Mouse (Mus musculus) midbrain, embryonic 14.5 days (tissue): ENCODE data around the gene Zfp36. TPM values are rescaled to one million over a fixed set of nuclear protein-coding genes. Genes with fewer than 3 reads are reported as not detected.

Source experiments
- ATAC-seq: fragments of 200-750 bp; cut with Nextera tagmentation; 2 replicates; pipeline ENCODE4 v1.8.0; 2017; ENCODE audit warnings: moderate number of reproducible peaks, moderate library complexity; ENCODE audit not compliant: low FRiP score, low TSS enrichment
- DNase-seq: peaks from one replicate; pipeline ENCODE4 v3.0.0-alpha.2; 2015
- H3K27ac ChIP-seq: fragments of 300-500 bp; sonication (generic); replicated peaks from 2 replicates; pipeline ENCODE4 v1.5.1; 2014; ENCODE audit warnings: mild to moderate bottlenecking, low read depth, low read length, moderate library complexity
- H3K27me3 ChIP-seq: fragments of 300-500 bp; sonication (generic); 2 replicates; pipeline ENCODE4 v1.6.1; 2014; ENCODE audit warnings: low read length, control low read depth, mixed read lengths; ENCODE audit not compliant: control insufficient read depth, insufficient read depth
- H3K36me3 ChIP-seq: fragments of 300-500 bp; sonication (generic); 2 replicates; pipeline ENCODE4 v1.6.1; 2014; ENCODE audit warnings: low read length, control low read depth; ENCODE audit not compliant: control insufficient read depth, insufficient read depth
- H3K4me1 ChIP-seq: fragments of 300-500 bp; sonication (generic); 2 replicates; pipeline ENCODE4 v1.6.1; 2014; ENCODE audit warnings: mild to moderate bottlenecking, antibody characterized with exemption, low read length, control low read depth; ENCODE audit not compliant: control insufficient read depth, insufficient read depth
- H3K4me2 ChIP-seq: fragments of 300-500 bp; sonication (generic); 2 replicates; pipeline ENCODE4 v1.6.1; 2014; ENCODE audit warnings: mild to moderate bottlenecking, low read length, moderate library complexity
- H3K4me3 ChIP-seq: fragments of 300-500 bp; sonication (generic); replicated peaks from 2 replicates; pipeline ENCODE4 v1.5.1; 2014; ENCODE audit warnings: low read depth, low read length
- H3K9ac ChIP-seq: fragments of 300-500 bp; sonication (generic); replicated peaks from 2 replicates; pipeline ENCODE4 v1.6.1; 2014; ENCODE audit warnings: mild to moderate bottlenecking, low read length, moderate library complexity
- H3K9me3 ChIP-seq: fragments of 300-500 bp; sonication (generic); 2 replicates; pipeline ENCODE4 v1.6.1; 2016; ENCODE audit warnings: low read length, control low read depth, mixed read lengths; ENCODE audit not compliant: control insufficient read depth
- WGBS: fragments of 180-500 bp; shearing (Covaris S2); extraction: QIAGEN DNeasy Blood & Tissue Kit; methylation state at CpG from one replicate; pipeline ENCODE4 v1.1.7; 2014; 5-methylcytosine and 5-hydroxymethylcytosine counted together
- polyA plus RNA-seq: library from polyadenylated mRNA; unstranded; fragments of >200 nt; fragmentation: Nextera tagmentation; extraction: Ambion mirVana; gene quantifications from 2 replicates; pipeline ENCODE4 v1.2.1, GENCODE M21; 2014

Zfp36 gene
- polyA plus RNA-seq, 1 experiment from 2014 or later: 3.4 TPM

DNA sequence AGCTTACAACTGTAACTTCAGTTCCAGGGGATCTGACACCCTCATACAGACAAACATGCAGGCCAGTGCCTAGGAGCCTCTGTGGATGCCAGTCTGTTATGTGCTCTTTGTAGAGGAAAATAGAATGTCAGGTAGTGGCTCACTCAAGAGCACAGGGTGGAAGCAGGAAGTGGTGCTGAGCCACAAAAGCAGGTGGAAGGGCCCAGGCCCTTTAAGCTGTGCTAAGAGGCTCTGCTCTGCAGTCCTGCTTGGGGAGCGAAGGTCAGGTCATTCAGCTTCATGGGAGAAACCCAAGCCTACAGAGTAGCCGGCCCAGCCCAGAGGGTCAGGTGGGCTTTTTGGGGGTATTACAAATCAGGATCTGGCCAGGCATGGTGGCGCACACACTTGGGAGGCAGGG lies 24.8 kb downstream of the Zfp36 start:
- WGBS: 94% methylated on average over 3 of the region's 3 CpGs
- Histone ChIP-seq H3K9ac (no peak overlapping the region), H3K4me2 (no peak overlapping the region), H3K27ac (no peak overlapping the region), H3K27me3 (no peaks in the 10 kb centered on the region), H3K36me3 (peaks cover 33% of the 10 kb centered on the region), H3K9me3 (no peaks in the 10 kb centered on the region), H3K4me1 (peaks cover 16% of the 10 kb centered on the region), H3K4me3 (no peak overlapping the region)
- no peak for DNase-seq
- no peak for ATAC-seq

DNA sequence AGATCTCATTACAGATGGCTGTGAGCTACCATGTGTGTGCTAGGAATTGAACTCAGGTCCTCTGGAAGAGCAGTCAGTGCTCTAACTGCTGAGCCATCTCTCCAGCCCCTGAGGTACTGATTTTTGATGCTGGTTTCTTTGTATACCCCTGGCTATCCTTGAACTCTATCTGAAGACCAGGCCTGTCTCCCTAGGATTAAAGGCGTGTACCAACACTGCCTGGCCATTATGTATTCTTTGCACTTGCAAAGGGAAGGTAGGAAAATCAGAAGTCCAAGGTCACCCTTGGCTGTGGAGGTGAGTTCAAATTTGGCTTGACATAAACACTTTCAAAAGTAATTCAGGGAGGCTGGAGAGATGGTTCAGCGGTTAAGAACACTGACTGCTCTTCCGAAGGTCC lies 25.5 kb downstream of the Zfp36 start:
- DNase-seq (no peak), ATAC-seq (no peak)
- Histone ChIP-seq H3K9me3 (no peaks in the 10 kb centered on the region), H3K4me2 (no peak overlapping the region), H3K9ac (no peak overlapping the region), H3K4me1 (peaks cover 20% of the 10 kb centered on the region), H3K27ac (no peak overlapping the region), H3K36me3 (peaks cover 27% of the 10 kb centered on the region), H3K4me3 (no peak overlapping the region), H3K27me3 (no peaks in the 10 kb centered on the region)
- WGBS: 92% methylated on average over 3 of the region's 3 CpGs

DNA sequence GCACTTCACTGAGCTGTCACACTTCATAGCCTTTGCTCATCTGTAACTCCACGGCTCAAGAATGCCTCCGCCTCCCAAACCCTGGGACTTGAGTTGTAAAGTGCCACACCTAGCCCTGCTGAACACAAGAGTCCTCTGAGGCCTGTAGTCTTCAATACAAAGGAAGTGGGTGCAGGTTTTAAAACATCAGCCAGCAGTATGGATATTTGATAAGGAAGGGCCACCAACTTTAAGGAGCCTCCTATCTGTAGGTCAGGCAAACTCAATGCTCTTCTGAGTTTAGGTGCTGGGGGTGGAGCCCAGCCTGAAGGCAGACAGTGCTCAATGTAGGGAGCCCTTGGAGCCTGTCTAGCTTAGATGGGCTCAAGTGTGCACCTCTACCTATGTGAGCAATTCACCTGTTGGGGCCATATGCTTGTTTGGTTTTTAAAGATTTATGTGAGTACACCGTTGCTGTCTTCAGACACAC lies 25.9 kb downstream of the Zfp36 start:
- Histone ChIP-seq H3K27me3 (no peaks in the 10 kb centered on the region), H3K36me3 (peaks cover 27% of the 10 kb centered on the region), H3K4me2 (no peak overlapping the region), H3K4me1 (peaks cover 20% of the 10 kb centered on the region), H3K4me3 (no peak overlapping the region), H3K9ac (no peak overlapping the region), H3K27ac (no peak overlapping the region), H3K9me3 (no peaks in the 10 kb centered on the region)
- DNase-seq (no peak), ATAC-seq (no peak)
- 86% methylated on average over 3 of the region's 3 CpGs for WGBS

DNA sequence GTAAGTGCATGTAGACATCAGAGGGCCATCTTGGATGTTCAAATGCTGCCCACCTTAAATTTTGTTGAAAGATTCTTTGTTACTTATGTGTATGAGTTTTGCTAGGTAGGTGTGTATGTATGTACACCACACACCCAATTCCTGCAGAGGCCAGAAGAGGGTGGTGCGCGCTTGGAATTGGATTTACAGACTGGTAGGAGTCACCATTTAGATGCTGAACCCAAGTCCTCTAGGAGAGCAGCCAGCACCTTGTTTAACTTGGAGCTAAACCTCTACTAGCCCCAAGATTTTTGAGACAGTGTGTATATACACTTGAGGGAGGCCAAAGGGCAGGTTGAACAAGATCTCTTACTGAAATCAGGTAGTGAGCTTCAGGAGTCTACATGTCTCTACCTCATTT lies 26.8 kb downstream of the Zfp36 start:
- Histone ChIP-seq H3K27ac (no peak overlapping the region), H3K4me2 (no peak overlapping the region), H3K36me3 (peaks cover 27% of the 10 kb centered on the region), H3K4me1 (peaks cover 19% of the 10 kb centered on the region), H3K27me3 (no peaks in the 10 kb centered on the region), H3K9ac (no peak overlapping the region), H3K9me3 (no peaks in the 10 kb centered on the region), H3K4me3 (no peak overlapping the region)
- ATAC-seq (no peak), DNase-seq (no peak)
- WGBS: 97% methylated on average over 2 of the region's 2 CpGs

DNA sequence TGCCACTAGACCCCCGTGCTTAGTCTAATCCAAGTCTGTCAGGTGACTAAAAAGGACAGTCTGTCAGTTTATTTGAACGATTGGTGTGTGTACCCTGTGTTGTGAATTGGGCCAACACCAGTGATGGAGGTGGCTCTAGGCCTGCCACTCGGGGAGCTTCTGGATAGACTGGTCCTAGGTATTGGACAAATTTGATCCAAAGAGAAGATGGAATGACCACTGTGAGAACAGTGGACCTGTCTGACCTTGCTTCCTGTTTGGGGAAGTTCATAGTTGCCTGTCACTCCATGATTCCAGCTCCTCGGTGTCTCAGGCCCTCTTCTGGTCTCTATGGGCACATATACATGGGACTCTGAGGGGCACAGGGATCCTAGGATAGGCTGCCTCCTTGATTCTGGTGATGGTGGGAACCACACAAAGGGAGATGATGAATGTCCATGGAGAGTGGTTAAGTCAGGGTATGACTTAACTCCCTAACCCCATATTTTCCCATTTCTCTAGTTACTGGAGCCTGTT lies 28.3 kb downstream of the Zfp36 start:
- Histone ChIP-seq H3K27me3 (no peaks in the 10 kb centered on the region), H3K4me1 (peaks cover 11% of the 10 kb centered on the region), H3K36me3 (peaks cover 27% of the 10 kb centered on the region), H3K4me3 (peak overlapping the region; percentile 91), H3K9ac (peak overlapping the region; percentile 89), H3K27ac (no peak overlapping the region), H3K9me3 (no peaks in the 10 kb centered on the region), H3K4me2 (peak overlapping the region; percentile 98)
- DNase-seq (no peak), ATAC-seq (no peak)
- 44% methylated on average over 4 of the region's 4 CpGs for WGBS

DNA sequence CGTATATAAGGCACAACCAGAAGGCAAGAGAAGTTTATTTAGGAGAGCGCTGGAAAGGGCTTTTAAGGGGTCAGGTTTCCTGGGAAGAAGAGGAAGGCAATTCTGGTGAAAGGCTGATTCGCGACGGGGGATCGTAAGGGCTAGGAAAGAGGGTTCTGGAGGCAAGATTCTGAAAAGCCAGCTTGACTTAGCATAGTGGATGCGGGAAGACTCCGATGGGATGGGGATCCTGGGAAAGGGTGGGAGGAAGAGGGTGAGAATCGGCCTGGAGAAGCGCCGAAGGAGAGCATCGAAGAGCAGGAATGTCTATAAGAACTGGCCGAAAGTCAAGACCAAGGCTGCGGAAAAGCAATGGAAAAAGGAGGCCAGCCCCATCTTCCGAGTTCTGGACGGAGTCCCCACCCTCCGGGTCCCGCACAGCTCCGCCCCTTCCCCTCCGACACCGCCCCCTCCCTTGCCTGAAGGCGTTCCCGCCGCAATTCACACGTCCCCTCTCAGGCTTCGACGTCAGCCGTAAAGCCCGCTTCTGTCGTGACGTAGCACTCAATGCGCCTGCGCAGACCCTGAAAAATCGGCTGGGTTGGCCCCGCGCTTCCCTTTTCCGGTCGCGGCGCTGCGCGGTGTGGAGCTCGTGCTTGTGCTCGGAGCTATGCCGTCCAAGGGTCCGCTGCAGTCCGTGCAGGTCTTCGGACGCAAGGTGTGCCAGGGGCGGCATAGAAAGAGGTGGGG lies 29.7 kb downstream of the Zfp36 start, which contains the start of gene Rps16:
Gene Rps16 (plus strand): TSS at position 498 of the 729 bp plus-strand sequence.
- H3K4me3 ChIP-seq: peak within 1 kb of the TSS; percentile 91
- H3K36me3 ChIP-seq: peaks cover 27% of the 10 kb centered on the region
- peak; percentile 92 for ATAC-seq
- H3K4me2 ChIP-seq: peak within 1 kb of the TSS; percentile 98
- peak within 1 kb of the TSS; percentile 88 for H3K27ac ChIP-seq
- H3K4me1 ChIP-seq: peaks cover 11% of the 10 kb centered on the region
- peak; percentile 99 for DNase-seq
- WGBS: under 1% methylated on average over 48 of the region's 50 CpGs
- H3K27me3 ChIP-seq: no peaks in the 10 kb centered on the region
- no peaks in the 10 kb centered on the region for H3K9me3 ChIP-seq
- H3K9ac ChIP-seq: peak within 1 kb of the TSS; percentile 89

DNA sequence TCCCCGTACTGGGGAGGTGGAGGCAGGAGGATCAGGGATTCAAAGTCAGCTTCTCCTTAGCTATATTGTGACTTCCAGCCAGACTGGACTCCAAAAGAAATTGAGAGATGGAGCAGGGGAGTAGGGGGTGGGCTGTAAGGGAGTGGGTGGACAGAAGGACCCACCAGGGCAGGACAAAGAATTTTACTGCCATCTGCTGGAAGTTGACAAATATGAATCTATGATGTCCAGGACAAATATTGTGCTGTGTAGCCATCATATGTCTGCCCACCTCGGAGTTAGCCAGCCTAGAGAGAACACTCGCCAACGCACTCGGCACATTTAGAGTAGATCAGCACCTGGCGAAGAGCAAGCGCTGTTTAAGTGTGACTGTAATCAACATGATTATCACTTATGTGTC lies 31.5 kb downstream of the Zfp36 start:
- DNase-seq (peak; percentile 65), ATAC-seq (no peak)
- Histone ChIP-seq H3K9ac (no peak overlapping the region), H3K36me3 (peaks cover 14% of the 10 kb centered on the region), H3K4me2 (no peak overlapping the region), H3K9me3 (no peaks in the 10 kb centered on the region), H3K4me1 (peaks cover 11% of the 10 kb centered on the region), H3K4me3 (no peak overlapping the region), H3K27me3 (no peaks in the 10 kb centered on the region), H3K27ac (no peak overlapping the region)
- WGBS: 86% methylated on average over 7 of the region's 7 CpGs

DNA sequence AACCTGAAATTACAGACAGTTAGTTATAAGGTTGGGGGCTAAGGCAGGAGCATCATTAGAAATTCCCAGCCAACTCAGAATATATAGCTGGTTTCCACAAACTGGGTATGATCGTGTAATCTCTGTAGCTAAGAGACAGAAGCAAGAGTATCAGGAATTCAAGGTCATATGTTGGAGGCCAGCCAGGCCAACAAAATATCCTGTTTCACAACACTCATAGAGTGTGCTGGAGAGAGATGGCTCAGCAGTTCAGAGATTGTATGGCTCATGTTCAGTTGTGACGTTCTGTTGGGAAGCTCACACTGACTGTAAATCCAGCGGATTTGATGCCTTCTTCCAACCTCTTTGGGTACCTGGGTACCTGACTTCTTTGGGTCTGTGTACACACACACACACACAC lies 32.3 kb downstream of the Zfp36 start:
- Histone ChIP-seq H3K4me3 (no peak overlapping the region), H3K36me3 (peaks cover 6% of the 10 kb centered on the region; the same call in 1 of the 2 replicates), H3K9ac (no peak overlapping the region), H3K4me2 (no peak overlapping the region), H3K27ac (no peak overlapping the region), H3K9me3 (no peaks in the 10 kb centered on the region), H3K4me1 (peaks cover 11% of the 10 kb centered on the region), H3K27me3 (no peaks in the 10 kb centered on the region)
- ATAC-seq: no peak
- 88% methylated on average over 3 of the region's 3 CpGs for WGBS
- DNase-seq: no peak

DNA sequence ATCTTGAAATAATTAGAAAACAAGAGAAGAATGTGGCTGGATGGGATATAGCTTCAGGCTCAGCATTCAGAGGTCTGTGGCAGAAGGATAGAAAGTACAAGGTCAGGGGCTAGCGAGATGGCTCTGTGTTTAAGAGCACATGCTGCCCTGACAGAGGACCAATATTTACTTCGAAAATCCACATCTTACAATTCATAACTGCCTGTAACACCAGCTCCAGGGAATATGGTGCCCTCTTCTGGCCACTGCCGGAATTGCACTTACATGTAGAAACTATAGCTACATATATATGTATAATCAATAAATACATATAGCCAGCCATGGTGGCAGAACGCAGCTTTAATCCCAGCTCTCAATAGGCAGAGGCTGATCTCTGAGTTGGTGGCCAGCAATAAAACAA lies 35.4 kb downstream of the Zfp36 start:
- peaks cover 1% of the 10 kb centered on the region; the same call in 1 of the 2 replicates for H3K4me1 ChIP-seq
- ATAC-seq: peak; percentile 24
- no peaks in the 10 kb centered on the region for H3K27me3 ChIP-seq
- DNase-seq: peak; percentile 88
- no peak overlapping the region for H3K4me2 ChIP-seq
- WGBS: 5% methylated on average over 4 of the region's 4 CpGs
- no peak overlapping the region for H3K27ac ChIP-seq
- H3K4me3 ChIP-seq: no peak overlapping the region
- H3K9me3 ChIP-seq: no peaks in the 10 kb centered on the region
- H3K9ac ChIP-seq: no peak overlapping the region
- no peaks in the 10 kb centered on the region for H3K36me3 ChIP-seq
